Mouse (Mus musculus) megakaryocyte, embryonic 14.5 days (primary cell): Measurements from ENCODE around the gene Sepsecs. TPM values are rescaled to one million over a fixed set of nuclear protein-coding genes. Genes with fewer than 3 reads are reported as not detected.
"Not testable (repeated sequence)": the region's sequence is repeated elsewhere in the genome, so short reads cannot be mapped to it uniquely, and the experiment has no call there.

Experiments
- H3K27me3 ChIP-seq: replicated peaks from 2 replicates; pipeline ENCODE3; 2012; ENCODE audit warnings: inconsistent platforms
- H3K36me3 ChIP-seq: replicated peaks from 2 replicates; pipeline ENCODE3; 2012; ENCODE audit warnings: low read length, inconsistent platforms, mixed read lengths
- H3K4me1 ChIP-seq: 2 replicates; pipeline ENCODE4 v1.6.1; 2012; ENCODE audit warnings: inconsistent platforms
- H3K4me3 ChIP-seq: replicated peaks from 2 replicates; pipeline ENCODE3; 2012; ENCODE audit warnings: moderate library complexity, mild to moderate bottlenecking, inconsistent platforms
- H3K9me3 ChIP-seq: 2 replicates; pipeline ENCODE4 v1.6.1; 2012; ENCODE audit warnings: inconsistent platforms
- FLI1 ChIP-seq: IDR thresholded peaks from 2 replicates; pipeline ENCODE4 v1.6.1; 2012; ENCODE audit warnings: low read length, inconsistent platforms, mixed read lengths
- GATA1 ChIP-seq: IDR thresholded peaks from 3 replicates; pipeline ENCODE4 v1.6.1; 2012; ENCODE audit warnings: mixed read lengths, low read length, inconsistent platforms, borderline replicate concordance
- polyA plus RNA-seq: library from polyadenylated mRNA; stranded (reverse); fragments of >175 nt; gene quantifications from 2 replicates; pipeline ENCODE4 v1.2.3, GENCODE M21; 2012; ENCODE audit warnings: low replicate concordance; ENCODE audit not compliant: insufficient read depth

The Sepsecs gene
- 0.46 TPM in 1 of 2 replicates, not detected in the other for polyA plus RNA-seq

DNA sequence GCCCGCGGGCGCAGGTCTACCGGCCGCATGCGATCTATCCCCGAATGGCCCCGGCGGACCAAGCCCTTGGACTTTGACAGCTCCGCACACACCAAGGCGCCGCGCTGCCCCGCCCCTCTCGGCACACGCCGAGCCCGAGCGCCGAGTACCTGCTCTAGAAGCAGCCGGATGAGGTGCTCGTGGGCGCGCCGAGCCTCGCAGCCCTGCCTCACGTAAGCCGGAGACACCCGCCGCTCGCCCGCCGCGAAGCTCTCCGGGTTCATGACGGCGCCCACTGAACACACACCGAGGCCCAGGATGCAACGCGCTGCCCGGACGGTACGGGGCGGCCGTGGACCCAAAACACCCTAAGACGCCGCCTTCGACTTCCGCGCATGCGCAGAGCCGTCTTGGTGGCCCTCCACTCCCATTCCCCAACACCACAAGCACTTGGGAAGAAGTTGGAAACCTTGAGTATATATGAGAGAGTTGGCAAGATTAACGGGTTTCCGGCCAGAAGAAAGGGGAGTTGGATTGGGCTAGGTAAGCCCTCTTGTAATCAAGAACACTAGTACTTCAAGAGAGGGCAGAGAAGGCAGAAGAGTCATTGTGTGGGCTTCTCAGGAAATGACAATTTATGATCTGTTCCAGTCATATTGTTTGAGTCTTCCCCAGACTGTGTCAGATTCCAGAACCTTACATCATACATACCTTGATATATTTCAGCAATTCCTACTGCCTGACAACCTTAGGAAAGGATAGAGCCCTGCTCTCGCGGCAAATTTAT, at the start of gene Sepsecs:
Sepsecs (minus strand) TSS at position 283 of the 766 bp plus-strand sequence.
- peaks cover 30% of the 10 kb centered on the region for H3K36me3 ChIP-seq
- no peak for TF ChIP-seq GATA1
- no peak for TF ChIP-seq FLI1
- H3K27me3 ChIP-seq = no peaks in the 10 kb centered on the region
- H3K9me3 ChIP-seq = no peaks in the 10 kb centered on the region
- H3K4me1 ChIP-seq = peaks cover 43% of the 10 kb centered on the region
- peak within 1 kb of the TSS; percentile 96 for H3K4me3 ChIP-seq

DNA sequence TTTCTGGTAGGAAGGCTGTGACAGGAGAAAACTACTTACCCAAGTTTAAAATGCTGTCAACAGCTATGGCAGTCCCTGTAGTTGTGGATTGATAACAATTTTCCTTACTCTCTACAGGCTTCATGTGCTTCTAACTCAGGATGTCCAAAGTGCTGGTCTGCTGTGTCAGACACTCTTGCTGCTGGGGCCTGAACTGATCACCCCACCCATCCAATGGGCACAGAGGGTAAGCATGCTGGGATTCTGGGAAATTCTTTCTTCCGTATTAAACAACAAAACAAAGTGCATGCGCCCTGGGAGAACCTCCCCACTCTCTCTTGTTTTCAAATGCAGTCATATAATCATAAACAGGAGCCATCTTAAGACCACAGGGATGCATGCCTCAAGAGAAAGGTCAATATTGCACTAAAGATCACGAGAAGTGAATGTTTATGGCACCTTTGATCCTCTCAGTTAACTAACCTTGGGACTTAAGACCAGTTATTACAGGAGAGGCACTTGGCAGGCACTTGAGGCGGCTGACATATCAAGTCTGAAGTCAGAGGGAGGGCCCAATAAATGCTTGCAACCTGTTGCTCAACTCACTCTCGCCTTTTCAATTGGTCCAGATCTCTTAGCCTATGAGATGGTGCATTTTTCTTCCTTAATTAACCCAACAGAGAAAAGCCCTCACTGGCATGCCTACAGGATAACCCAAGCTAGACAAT, 47.4 kb upstream of the Sepsecs start:
- no peak overlapping the region for H3K4me3 ChIP-seq
- TF ChIP-seq FLI1 = no peak
- no peak for TF ChIP-seq GATA1

DNA sequence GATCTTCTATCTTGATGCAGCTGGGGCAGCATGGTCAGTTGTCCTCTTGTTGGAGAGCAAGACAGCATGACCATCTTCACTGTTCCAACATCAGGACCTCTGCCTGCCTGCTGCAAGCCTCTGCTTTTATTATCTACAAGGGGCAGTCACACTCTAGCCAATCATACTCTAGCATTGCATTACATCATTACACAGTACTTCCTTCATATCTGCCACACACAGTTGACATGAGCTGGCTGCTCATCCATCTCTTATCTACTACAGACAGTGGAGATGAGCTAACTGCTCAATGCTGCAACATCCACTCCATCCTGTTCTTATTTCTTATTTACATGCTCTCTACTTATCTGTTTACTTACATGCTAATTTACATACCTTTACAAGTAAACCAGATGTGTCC, 43.2 kb upstream of the Sepsecs start:
- TF ChIP-seq GATA1 (no peak), FLI1 (no peak)
- Histone ChIP-seq H3K27me3 (no peaks in the 10 kb centered on the region), H3K9me3 (no peaks in the 10 kb centered on the region), H3K4me1 (peaks cover 26% of the 10 kb centered on the region), H3K36me3 (no peaks in the 10 kb centered on the region), H3K4me3 (peak overlapping the region; percentile 42)

More for the DNA sequence above, 47.4 kb upstream of the Sepsecs start:
- H3K27me3 ChIP-seq = peaks cover 3% of the 10 kb centered on the region
- no peaks in the 10 kb centered on the region for H3K9me3 ChIP-seq
- peaks cover 26% of the 10 kb centered on the region for H3K4me1 ChIP-seq
- no peaks in the 10 kb centered on the region for H3K36me3 ChIP-seq

DNA sequence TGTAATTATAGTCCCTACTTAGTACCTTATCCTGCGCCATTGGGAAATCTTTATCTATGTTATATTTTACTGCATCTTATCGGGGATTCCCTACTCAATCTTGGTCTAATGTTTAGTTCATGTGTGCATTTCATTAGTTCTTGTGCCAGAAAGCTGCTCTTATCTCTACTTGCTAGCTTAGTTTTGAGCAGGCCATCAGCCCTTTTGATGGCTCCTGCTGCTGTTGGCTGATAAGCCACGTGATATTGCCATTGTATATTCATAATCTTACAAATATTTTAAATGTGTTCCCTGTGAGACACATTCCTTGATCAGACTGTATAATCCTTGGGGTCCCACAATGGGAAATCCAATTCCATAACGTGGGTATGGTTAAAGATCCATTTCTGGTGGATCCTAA, 35.1 kb upstream of the Sepsecs start:
- no peaks in the 10 kb centered on the region for H3K36me3 ChIP-seq
- H3K27me3 ChIP-seq = no peaks in the 10 kb centered on the region
- no peaks in the 10 kb centered on the region for H3K9me3 ChIP-seq
- H3K4me3 ChIP-seq = no peak overlapping the region
- no peak for TF ChIP-seq FLI1
- no peak for TF ChIP-seq GATA1
- no peaks in the 10 kb centered on the region for H3K4me1 ChIP-seq

DNA sequence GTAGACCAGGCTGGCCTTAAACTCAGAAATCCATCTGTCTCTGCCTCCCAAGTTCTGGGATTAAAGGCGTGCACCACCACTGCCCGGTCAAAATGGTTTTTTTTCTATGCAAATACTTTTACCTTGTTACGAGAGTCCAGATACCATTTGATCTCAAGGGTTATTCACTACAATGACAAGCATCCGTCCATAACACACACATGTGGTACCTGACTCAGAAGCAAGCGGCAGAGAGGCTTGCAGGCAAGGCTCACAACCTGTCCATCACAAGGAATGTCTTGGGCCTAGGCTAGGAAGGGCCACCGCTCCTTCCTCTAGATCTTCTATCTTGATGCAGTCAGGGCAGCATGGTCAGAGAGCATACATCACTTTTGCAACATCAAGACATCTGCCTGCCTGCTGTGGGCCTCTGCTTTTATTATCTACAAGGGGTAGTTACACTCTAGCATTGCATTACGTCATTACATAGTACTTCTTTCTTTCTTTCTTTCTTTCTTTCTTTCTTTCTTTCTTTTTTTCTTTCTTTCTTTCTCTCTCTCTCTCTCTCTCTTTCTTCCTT, 28.5 kb upstream of the Sepsecs start:
- not testable (repeated sequence) for H3K27me3 ChIP-seq, H3K36me3 ChIP-seq, H3K9me3 ChIP-seq
- peaks cover 26% of the 10 kb centered on the region for H3K4me1 ChIP-seq
- peak overlapping the region; percentile 65 for H3K4me3 ChIP-seq

DNA sequence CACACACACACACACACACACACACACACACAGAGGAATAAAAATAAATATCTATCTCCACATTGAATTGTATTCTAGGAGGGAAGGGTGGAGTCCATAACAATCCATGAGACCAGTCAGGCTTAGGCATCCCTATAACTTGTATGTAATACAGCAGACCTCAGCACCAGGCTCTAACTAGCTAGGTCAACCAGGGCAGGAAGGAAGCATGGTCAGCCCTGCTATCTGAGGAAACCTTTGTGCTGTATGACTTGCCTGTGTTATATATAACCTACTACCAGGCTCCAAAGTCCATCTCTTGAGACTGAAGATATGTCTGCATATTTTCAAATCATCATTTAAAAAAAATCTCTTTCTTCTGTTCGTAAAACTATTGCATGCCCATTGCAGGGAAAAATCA, 27.8 kb upstream of the Sepsecs start:
- no peaks in the 10 kb centered on the region for H3K36me3 ChIP-seq
- peak; percentile 13; the same call in 1 of the 3 replicates for TF ChIP-seq GATA1
- TF ChIP-seq FLI1 = no peak
- no peaks in the 10 kb centered on the region for H3K9me3 ChIP-seq
- H3K4me3 ChIP-seq = peak overlapping the region; percentile 76
- H3K4me1 ChIP-seq = peaks cover 26% of the 10 kb centered on the region
- no peaks in the 10 kb centered on the region for H3K27me3 ChIP-seq

DNA sequence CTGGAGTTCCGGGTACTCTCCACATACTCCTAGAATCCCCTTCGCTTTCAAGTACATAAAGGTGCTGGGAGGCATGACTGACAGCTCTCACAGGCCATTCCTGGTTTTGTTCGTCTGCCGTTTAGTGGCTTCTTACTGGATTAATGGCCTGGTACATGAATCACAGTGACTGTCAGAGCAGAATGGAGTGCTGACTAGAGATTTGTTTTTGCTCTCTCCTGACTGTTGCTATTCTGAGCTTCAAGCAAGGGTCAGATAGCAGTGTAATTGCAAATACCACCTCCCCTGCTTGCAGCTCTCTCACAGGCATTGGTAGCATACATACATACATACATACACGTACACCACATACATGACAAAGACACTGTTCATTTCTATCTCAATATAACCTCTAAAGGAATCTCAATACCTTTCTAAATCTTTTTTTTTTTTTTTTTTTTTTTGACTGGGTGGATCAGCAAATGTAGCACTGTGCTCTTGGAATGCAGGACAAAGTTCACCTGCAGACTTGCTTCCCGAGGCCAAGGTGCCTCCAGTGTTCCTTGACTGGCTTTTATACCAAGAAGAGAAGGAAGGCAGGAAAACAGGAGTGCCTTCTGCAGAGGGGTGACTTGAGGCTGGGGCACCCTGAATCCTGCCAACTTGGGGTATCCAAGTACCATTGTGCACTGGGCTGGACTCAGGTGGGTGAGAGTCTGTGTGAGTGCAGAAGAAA, 18.4 kb upstream of the Sepsecs start:
- TF ChIP-seq FLI1 = no peak
- TF ChIP-seq GATA1 = no peak
- Histone ChIP-seq H3K36me3 (no peaks in the 10 kb centered on the region), H3K4me1 (peaks cover 11% of the 10 kb centered on the region)

DNA sequence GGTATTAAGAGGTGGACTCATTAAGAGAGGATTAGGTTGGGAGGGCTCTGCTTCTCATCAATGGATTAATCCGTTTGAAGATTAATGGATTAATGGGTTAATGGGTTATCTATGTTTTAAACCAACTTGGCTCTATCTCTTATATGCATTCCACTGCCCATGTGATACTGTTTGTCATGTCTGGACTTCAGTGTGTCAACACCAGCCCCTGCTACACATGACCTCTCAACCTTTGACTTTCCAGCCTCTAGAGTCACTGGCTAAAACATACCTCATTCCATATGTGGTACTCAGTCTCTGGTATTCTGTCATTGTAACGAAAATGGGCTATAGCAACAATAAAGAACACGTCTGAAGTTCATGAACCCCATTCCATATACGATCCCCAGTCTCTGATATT, 11.6 kb upstream of the Sepsecs start:
- TF ChIP-seq FLI1 (no peak), GATA1 (no peak)
- no peaks in the 10 kb centered on the region for H3K9me3 ChIP-seq

More for the DNA sequence above, 18.4 kb upstream of the Sepsecs start:
- H3K9me3 ChIP-seq = peaks cover 25% of the 10 kb centered on the region
- H3K4me3 ChIP-seq = no peak overlapping the region
- H3K27me3 ChIP-seq = peaks cover 23% of the 10 kb centered on the region

DNA sequence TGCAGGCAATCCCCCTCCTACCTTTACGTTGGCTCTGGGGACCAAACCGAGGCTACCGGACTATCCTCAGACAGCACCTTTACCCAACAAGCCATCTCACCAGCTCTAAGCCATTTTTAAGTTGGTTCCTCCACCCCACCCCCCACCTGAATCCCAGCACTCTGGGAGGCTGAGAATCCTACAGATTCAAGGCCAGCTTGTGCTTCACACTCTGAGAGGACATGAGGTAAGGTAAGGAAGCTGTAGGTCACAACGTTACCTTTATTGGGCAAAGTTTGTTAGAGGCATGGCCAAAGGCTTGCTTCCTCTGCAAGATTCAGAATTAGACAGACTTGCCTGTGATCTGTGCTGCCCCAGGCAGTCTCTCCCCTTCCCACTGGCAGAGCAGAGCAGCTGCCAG, 10.7 kb upstream of the Sepsecs start:
- TF ChIP-seq GATA1 (no peak), FLI1 (no peak)
- peaks cover 33% of the 10 kb centered on the region for H3K4me1 ChIP-seq
- H3K36me3 ChIP-seq = no peaks in the 10 kb centered on the region
- H3K27me3 ChIP-seq = peaks cover 10% of the 10 kb centered on the region
- no peak overlapping the region for H3K4me3 ChIP-seq
- no peaks in the 10 kb centered on the region for H3K9me3 ChIP-seq

More for the DNA sequence above, 11.6 kb upstream of the Sepsecs start:
- Histone ChIP-seq H3K4me1 (peaks cover 33% of the 10 kb centered on the region), H3K4me3 (no peak overlapping the region), H3K27me3 (peaks cover 11% of the 10 kb centered on the region), H3K36me3 (no peaks in the 10 kb centered on the region)

DNA sequence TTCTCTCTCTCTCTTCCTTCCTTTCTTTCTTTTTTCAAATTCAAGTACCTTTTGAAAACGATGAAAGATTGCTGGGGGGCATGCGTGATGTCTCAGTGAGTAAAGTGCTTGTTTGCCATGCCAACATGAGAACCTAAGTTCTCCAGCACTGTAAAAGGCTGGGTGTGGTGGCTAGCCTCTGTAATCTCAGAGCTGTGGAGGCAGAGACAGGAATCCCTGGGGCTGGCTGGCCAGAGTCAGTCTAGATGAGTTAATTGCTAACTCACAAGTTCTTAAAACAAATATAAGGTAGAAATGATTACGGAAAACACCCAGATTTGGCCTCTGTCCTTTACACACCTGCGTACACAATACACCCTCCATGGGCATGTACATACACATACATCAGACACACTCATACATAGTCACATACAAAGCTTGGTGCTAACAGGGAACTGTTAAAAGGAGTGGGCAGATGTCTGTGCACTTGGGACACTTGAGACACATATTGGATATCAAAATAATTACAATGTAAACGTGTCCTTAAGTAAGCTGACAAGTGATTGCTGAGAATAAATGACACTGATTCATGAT, 9.1 kb upstream of the Sepsecs start:
- Histone ChIP-seq H3K4me1 (peaks cover 38% of the 10 kb centered on the region), H3K36me3 (no peaks in the 10 kb centered on the region), H3K4me3 (no peak overlapping the region), H3K27me3 (peaks cover 7% of the 10 kb centered on the region), H3K9me3 (no peaks in the 10 kb centered on the region)
- no peak for TF ChIP-seq FLI1
- TF ChIP-seq GATA1 = no peak
